ENCODE assay signal across 10 mouse cellular contexts in genomic region chr10:78439550-78439949, GRCm38 (mm10). TPM values are rescaled to one million over a fixed set of nuclear protein-coding genes. Genes with fewer than 3 reads are reported as not detected.
DNase-seq lines count a peak whose midpoint lies in the region; ATAC-seq and TF ChIP-seq lines count a peak whose summit lies in the region.
"Had no signal": no experiment of that assay in that cellular context is flagged by ENCODE, and none has a peak within 500 bp of the region (broad histone marks: within the 10 kb centered on the region; RNA-seq: fewer than 3 reads in every experiment).

No protein-coding gene starts in this region.

- H3K36me3 ChIP-seq in embryonic facial prominence, embryonic 11.5 days (replicated peaks; ENCODE audit: control insufficient read depth, insufficient read depth, low read depth, low read length), result no peaks in the 10 kb centered on the region; the same call in 1 of the 2 replicates
- no peaks in the 10 kb centered on the region for H3K36me3 ChIP-seq in splenic B cell, adult 2 months (ENCODE audit: control insufficient read depth, insufficient read depth, low read length, poor library complexity, severe bottlenecking)

- no peak for ATAC-seq in embryonic facial prominence, embryonic 11.5 days (replicated peaks; ENCODE audit: insufficient number of reproducible peaks, low FRiP score, low TSS enrichment, low read depth)

- TF ChIP-seq CTCF in lung, adult 2 months (IDR thresholded peaks at IDR 0.05; ENCODE audit: insufficient read depth, low read length), result peak; percentile 50

- H3K27me3 ChIP-seq in embryonic facial prominence, embryonic 11.5 days (ENCODE audit: control insufficient read depth, insufficient read depth, low read length), result no peaks in the 10 kb centered on the region
- H3K27me3 ChIP-seq in splenic B cell, adult 2 months (ENCODE audit: control insufficient read depth, insufficient read depth, low read length, poor library complexity, severe bottlenecking), result no peaks in the 10 kb centered on the region
- H3K27me3 ChIP-seq: liver, embryonic 13.5 days had no signal

- no peak overlapping the region for H3K4me2 ChIP-seq in embryonic facial prominence, embryonic 11.5 days (ENCODE audit: low read depth, low read length)
- H3K4me2 ChIP-seq: liver, embryonic 13.5 days had no signal

- no peak overlapping the region for H3K27ac ChIP-seq in embryonic facial prominence, embryonic 11.5 days (replicated peaks; ENCODE audit: low read depth, low read length)
- H3K27ac ChIP-seq: liver, embryonic 13.5 days had no signal

- no peak overlapping the region for H3K9ac ChIP-seq in embryonic facial prominence, embryonic 11.5 days (replicated peaks; ENCODE audit: low read length)
- H3K9ac ChIP-seq: liver, embryonic 13.5 days had no signal

- 58% methylated on average over 5 of the region's 5 CpGs for WGBS in lung, adult 2 months
- 64% methylated on average over 5 of the region's 5 CpGs for WGBS in embryonic facial prominence, embryonic 11.5 days

- peak; percentile 40 to 50 for DNase-seq in cerebellum, postnatal 10 days
- DNase-seq in cerebellum, adult 8-10 months, result no peak
- DNase-seq in lung, adult 2 months, result no peak
- no peak for DNase-seq in lung, adult 18-20 months
- peak; percentile 38 for DNase-seq in embryonic facial prominence, embryonic 11.5 days (ENCODE audit: low spot score)
- peak; percentile 52 for DNase-seq in splenic B cell, adult 2 months (ENCODE audit: low read depth, low spot score)
- DNase-seq in ovary, postnatal 36 days (ENCODE audit: low spot score), result no peak
- no peak for DNase-seq in adrenal gland, postnatal 10 days
- DNase-seq: cerebellum, adult 11-12 months; liver, embryonic 13.5 days had no signal

- H3K4me1 ChIP-seq in lung, adult 2 months (ENCODE audit: control insufficient read depth, insufficient read depth, low read length), result no peaks in the 10 kb centered on the region
- H3K4me1 ChIP-seq in embryonic facial prominence, embryonic 11.5 days (ENCODE audit: control insufficient read depth, insufficient read depth, low read length), result no peaks in the 10 kb centered on the region
- H3K4me1 ChIP-seq: liver, embryonic 13.5 days had no signal

- no peak for TF ChIP-seq POLR2A in lung, adult 2 months (IDR thresholded peaks at IDR 0.05; ENCODE audit: borderline replicate concordance, extremely low read depth, low read depth, low read length)

- H3K9me3 ChIP-seq in embryonic facial prominence, embryonic 11.5 days (replicated peaks; ENCODE audit: control insufficient read depth, low read length), result no peaks in the 10 kb centered on the region
- H3K9me3 ChIP-seq: liver, embryonic 13.5 days had no signal

- H3K4me3 ChIP-seq in lung, adult 2 months (replicated peaks; ENCODE audit: extremely low read depth, low read depth, low read length), result no peak overlapping the region
- no peak overlapping the region for H3K4me3 ChIP-seq in embryonic facial prominence, embryonic 11.5 days (ENCODE audit: low read depth, low read length)
- H3K4me3 ChIP-seq: liver, embryonic 13.5 days had no signal

RNA-seq across cellular contexts. Expression of gene Cstb, which starts 14.1 kb away (rescaled TPM):
- polyA plus RNA-seq in lung, adult 2 months (2012; rRNA removed), result 51.9 and 62.7 TPM in 2 replicates
- polyA plus RNA-seq in embryonic facial prominence, embryonic 11.5 days (2014; fragmentation: Nextera tagmentation; extraction: Ambion mirVana), result 168 and 177 TPM in 2 replicates
- 100 to 1,000 TPM; 130 to 150 TPM for total RNA-seq in adrenal gland, postnatal 10 days (2021)

RNA-seq across cellular contexts. Expression of gene Pdxk, which starts 25.2 kb away (rescaled TPM):
- polyA plus RNA-seq in lung, adult 2 months (2012; rRNA removed), result 20.4 and 21.5 TPM in 2 replicates
- polyA plus RNA-seq in embryonic facial prominence, embryonic 11.5 days (2014; fragmentation: Nextera tagmentation; extraction: Ambion mirVana), result 6.6 and 7.4 TPM in 2 replicates
- total RNA-seq in adrenal gland, postnatal 10 days (2021), result 10 to 100 TPM; 26.7 to 27.5 TPM

RNA-seq across cellular contexts. Expression of gene Rrp1, which starts 26.7 kb away (rescaled TPM):
- polyA plus RNA-seq in lung, adult 2 months (2012; rRNA removed), result 57.4 and 82.5 TPM in 2 replicates
- polyA plus RNA-seq in embryonic facial prominence, embryonic 11.5 days (2014; fragmentation: Nextera tagmentation; extraction: Ambion mirVana), result 225 and 243 TPM in 2 replicates
- 100 to 1,000 TPM; 186 to 194 TPM for total RNA-seq in adrenal gland, postnatal 10 days (2021)

Comparison
In these comparisons a context has a peak if more than half of its experiments do, and no peak if none do; other contexts are left out.
1. DNase-seq: peak in cerebellum, postnatal 10 days (2 of 2), embryonic facial prominence, embryonic 11.5 days (single experiment) and splenic B cell, adult 2 months (single experiment); none in cerebellum, adult 8-10 months (single experiment), lung, adult 2 months (single experiment), lung, adult 18-20 months (0 of 2), ovary, postnatal 36 days (single experiment) and adrenal gland, postnatal 10 days (single experiment).